Mouse (Mus musculus) liver, embryonic 11.5 days (tissue): ENCODE results near the gene Rasal1. TPM values are rescaled to one million over a fixed set of nuclear protein-coding genes. Genes with fewer than 3 reads are reported as not detected.
A peak's percentile ranks its signal among the peaks of the same experiment; 100 is the strongest.

Experiments
- ATAC-seq: fragments of 200-750 bp; cut with Nextera tagmentation; replicated peaks from 2 replicates; pipeline ENCODE4 v1.8.0; 2017; ENCODE audit warnings: moderate number of reproducible peaks, mild to moderate bottlenecking, moderate TSS enrichment, moderate library complexity; ENCODE audit not compliant: low FRiP score
- DNase-seq: peaks from one replicate; pipeline ENCODE4 v3.0.0-alpha.2; 2017; ENCODE audit warnings: low spot score
- H3K27ac ChIP-seq: fragments of 300-500 bp; sonication (generic); 2 replicates; pipeline ENCODE4 v1.5.1; 2014; ENCODE audit warnings: mild to moderate bottlenecking, low read depth, low read length, control low read depth
- H3K27me3 ChIP-seq: fragments of 300-500 bp; sonication (generic); replicated peaks from 2 replicates; pipeline ENCODE4 v1.6.1; 2014; ENCODE audit warnings: low read length, mixed read lengths; ENCODE audit not compliant: control insufficient read depth, insufficient read depth
- H3K36me3 ChIP-seq: fragments of 300-500 bp; sonication (generic); 2 replicates; pipeline ENCODE4 v1.6.1; 2014; ENCODE audit warnings: mild to moderate bottlenecking, low read length, moderate library complexity, mixed read lengths; ENCODE audit not compliant: control insufficient read depth, insufficient read depth
- H3K4me1 ChIP-seq: fragments of 300-500 bp; sonication (generic); replicated peaks from 2 replicates; pipeline ENCODE4 v1.6.1; 2014; ENCODE audit warnings: low read length, mixed read lengths; ENCODE audit not compliant: control insufficient read depth, insufficient read depth
- H3K4me2 ChIP-seq: fragments of 300-500 bp; sonication (generic); 2 replicates; pipeline ENCODE4 v1.6.1; 2014; ENCODE audit warnings: mild to moderate bottlenecking, control low read depth, moderate library complexity
- H3K4me3 ChIP-seq: fragments of 300-500 bp; sonication (generic); 2 replicates; pipeline ENCODE4 v1.5.1; 2014; ENCODE audit warnings: low read depth, low read length, control low read depth
- H3K9ac ChIP-seq: fragments of 300-500 bp; sonication (generic); 2 replicates; pipeline ENCODE4 v1.6.1; 2014; ENCODE audit warnings: low read depth, low read length, control low read depth
- H3K9me3 ChIP-seq: fragments of 300-500 bp; sonication (generic); 2 replicates; pipeline ENCODE4 v1.6.1; 2016; ENCODE audit warnings: low read length, inconsistent platforms, mixed read lengths; ENCODE audit not compliant: control insufficient read depth
- WGBS: fragments of 180-500 bp; shearing (Covaris S2); extraction: QIAGEN DNeasy Blood & Tissue Kit; methylation state at CpG from one replicate; pipeline ENCODE4 v1.1.7; 2014; 5-methylcytosine and 5-hydroxymethylcytosine counted together
- polyA plus RNA-seq: library from polyadenylated mRNA; unstranded; fragments of >200 nt; fragmentation: Nextera tagmentation; extraction: Ambion mirVana; gene quantifications from 2 replicates; pipeline ENCODE4 v1.2.1, GENCODE M21; 2014

Rasal1 gene
- polyA plus RNA-seq, 1 experiment from 2014 or later, result 0.25 TPM

- DNase-seq (no peak), ATAC-seq (no peak)
- H3K27ac ChIP-seq, result no peak overlapping the region
- H3K27me3 ChIP-seq, result peaks cover 37% of the 10 kb centered on the region
- H3K4me1 ChIP-seq, result peaks cover 15% of the 10 kb centered on the region
- H3K4me2 ChIP-seq, result no peak overlapping the region
- WGBS, result 83% methylated on average over 28 of the region's 28 CpGs
- no peak overlapping the region for H3K9ac ChIP-seq
- H3K36me3 ChIP-seq, result no peaks in the 10 kb centered on the region
- H3K4me3 ChIP-seq, result no peak overlapping the region
- no peaks in the 10 kb centered on the region for H3K9me3 ChIP-seq
These were observed 4.5 kb downstream of the Rasal1 start for GRCm38 (mm10) chr5:120652915-120653701.

- Histone ChIP-seq H3K4me2 (no peak overlapping the region), H3K4me3 (no peak overlapping the region), H3K4me1 (peaks cover 7% of the 10 kb centered on the region), H3K27ac (no peak overlapping the region), H3K27me3 (peaks cover 34% of the 10 kb centered on the region), H3K36me3 (no peaks in the 10 kb centered on the region), H3K9me3 (no peaks in the 10 kb centered on the region), H3K9ac (no peak overlapping the region)
- DNase-seq, result no peak
- ATAC-seq, result no peak
- WGBS, result 89% methylated on average over 2 of the region's 2 CpGs
These were observed 5.3 kb downstream of the Rasal1 start for GRCm38 (mm10) chr5:120653873-120654272.

- no peak overlapping the region for H3K4me3 ChIP-seq
- ATAC-seq, result no peak
- H3K4me2 ChIP-seq, result no peak overlapping the region
- H3K27ac ChIP-seq, result no peak overlapping the region
- no peak for DNase-seq
- peaks cover 14% of the 10 kb centered on the region for H3K27me3 ChIP-seq
- WGBS, result 82% methylated on average over 12 of the region's 12 CpGs
- H3K9ac ChIP-seq, result no peak overlapping the region
- H3K4me1 ChIP-seq, result no peaks in the 10 kb centered on the region
- H3K9me3 ChIP-seq, result no peaks in the 10 kb centered on the region
- no peaks in the 10 kb centered on the region for H3K36me3 ChIP-seq
These were observed 7.7 kb downstream of the Rasal1 start for GRCm38 (mm10) chr5:120656281-120656751.

GRCm38 (mm10) chr5:120660816-120661215 lies 12.2 kb downstream of the Rasal1 start:
- Histone ChIP-seq H3K36me3 (no peaks in the 10 kb centered on the region), H3K9me3 (no peaks in the 10 kb centered on the region), H3K4me1 (no peaks in the 10 kb centered on the region), H3K9ac (no peak overlapping the region), H3K4me3 (no peak overlapping the region), H3K4me2 (no peak overlapping the region), H3K27ac (no peak overlapping the region), H3K27me3 (peaks cover 10% of the 10 kb centered on the region)
- WGBS, result 59% methylated on average over 5 of the region's 5 CpGs
- no peak for DNase-seq
- no peak for ATAC-seq

- Histone ChIP-seq H3K4me1 (no peaks in the 10 kb centered on the region), H3K27ac (no peak overlapping the region), H3K9me3 (no peaks in the 10 kb centered on the region), H3K36me3 (no peaks in the 10 kb centered on the region), H3K9ac (no peak overlapping the region), H3K27me3 (peaks cover 22% of the 10 kb centered on the region), H3K4me3 (no peak overlapping the region), H3K4me2 (no peak overlapping the region)
- WGBS, result 48% methylated on average over 2 of the region's 2 CpGs
- DNase-seq (no peak), ATAC-seq (no peak)
These were observed 16.3 kb downstream of the Rasal1 start for GRCm38 (mm10) chr5:120664888-120665287.

- Histone ChIP-seq H3K9ac (no peak overlapping the region), H3K36me3 (no peaks in the 10 kb centered on the region), H3K27ac (no peak overlapping the region), H3K4me3 (no peak overlapping the region), H3K4me2 (no peak overlapping the region), H3K9me3 (no peaks in the 10 kb centered on the region), H3K27me3 (peaks cover 22% of the 10 kb centered on the region), H3K4me1 (no peaks in the 10 kb centered on the region)
- DNase-seq (no peak), ATAC-seq (no peak)
- 61% methylated on average over 7 of the region's 7 CpGs for WGBS
These were observed 20.1 kb downstream of the Rasal1 start for GRCm38 (mm10) chr5:120668761-120669160.

- DNase-seq, result no peak
- 77% methylated on average over 7 of the region's 7 CpGs for WGBS
- Histone ChIP-seq H3K36me3 (no peaks in the 10 kb centered on the region), H3K27me3 (peaks cover 12% of the 10 kb centered on the region), H3K9me3 (no peaks in the 10 kb centered on the region), H3K4me1 (no peaks in the 10 kb centered on the region), H3K4me2 (no peak overlapping the region), H3K27ac (no peak overlapping the region), H3K9ac (no peak overlapping the region), H3K4me3 (no peak overlapping the region)
- no peak for ATAC-seq
These were observed 21.5 kb downstream of the Rasal1 start for GRCm38 (mm10) chr5:120670132-120670531.

- DNase-seq (no peak), ATAC-seq (no peak)
- H3K27ac ChIP-seq, result no peak overlapping the region
- WGBS, result 67% methylated on average over 3 of the region's 3 CpGs
- H3K9me3 ChIP-seq, result no peaks in the 10 kb centered on the region
- no peak overlapping the region for H3K9ac ChIP-seq
- H3K36me3 ChIP-seq, result no peaks in the 10 kb centered on the region
- H3K27me3 ChIP-seq, result peaks cover 4% of the 10 kb centered on the region; the same call in 1 of the 2 replicates
- no peak overlapping the region for H3K4me3 ChIP-seq
- H3K4me1 ChIP-seq, result no peaks in the 10 kb centered on the region
- no peak overlapping the region for H3K4me2 ChIP-seq
These were observed 23.3 kb downstream of the Rasal1 start for GRCm38 (mm10) chr5:120671865-120672264.

GRCm38 (mm10) chr5:120673626-120674025 lies 25.0 kb downstream of the Rasal1 start:
- peak; percentile 61 for DNase-seq
- H3K36me3 ChIP-seq, result no peaks in the 10 kb centered on the region
- 4% methylated on average over 12 of the region's 12 CpGs for WGBS
- H3K9ac ChIP-seq, result no peak overlapping the region
- no peak for ATAC-seq
- no peak overlapping the region for H3K27ac ChIP-seq
- peaks cover under 1% of the 10 kb centered on the region; the same call in 1 of the 2 replicates for H3K27me3 ChIP-seq
- no peak overlapping the region for H3K4me2 ChIP-seq
- no peaks in the 10 kb centered on the region for H3K4me1 ChIP-seq
- no peaks in the 10 kb centered on the region for H3K9me3 ChIP-seq
- H3K4me3 ChIP-seq, result no peak overlapping the region
